Mouse (Mus musculus): ENCODE data around the gene Zfp956. TPM values are rescaled to one million over a fixed set of nuclear protein-coding genes. Genes with fewer than 3 reads are reported as not detected.

Gene Zfp956
- polyA plus RNA-seq (2014; fragmentation: Nextera tagmentation; extraction: Ambion mirVana): 6.0 and 9.4 TPM in 2 replicates

GRCm38 (mm10) chr6:47953191-47953726 is at the start of gene Zfp956:
Gene Zfp956, plus strand, starts transcription at chr6:47953390.
- no peaks in the 10 kb centered on the region; the same call in none of the 2 replicates for H3K4me1 ChIP-seq (replicated peaks; ENCODE audit: control insufficient read depth, insufficient read depth, low read length)
- WGBS: under 1% methylated on average over 31 of the region's 31 CpGs
- no peaks in the 10 kb centered on the region for H3K9me3 ChIP-seq (ENCODE audit: control insufficient read depth, low read length)
- no peaks in the 10 kb centered on the region for H3K27me3 ChIP-seq (replicated peaks; ENCODE audit: control insufficient read depth, insufficient read depth, low read length)
- ATAC-seq (replicated peaks; ENCODE audit: low FRiP score): peak; percentile 99
- peak within 1 kb of the TSS; percentile 62 for H3K4me3 ChIP-seq (ENCODE audit: low read depth, low read length)
- H3K27ac ChIP-seq (ENCODE audit: low read depth, low read length): peak within 1 kb of the TSS; percentile 49
- H3K36me3 ChIP-seq (ENCODE audit: control insufficient read depth, insufficient read depth, low read length): peaks cover 2% of the 10 kb centered on the region; the same call in 1 of the 2 replicates
- DNase-seq (ENCODE audit: low spot score): peak; percentile 92
- peak within 1 kb of the TSS; percentile 89 for H3K4me2 ChIP-seq
- peak within 1 kb of the TSS; percentile 79 for H3K9ac ChIP-seq (ENCODE audit: low read depth, low read length)

GRCm38 (mm10) chr6:47903587-47903986 is 49.6 kb upstream of the Zfp956 start:
- no peak for ATAC-seq (replicated peaks; ENCODE audit: low FRiP score)
- no peaks in the 10 kb centered on the region for H3K27me3 ChIP-seq (replicated peaks; ENCODE audit: control insufficient read depth, insufficient read depth, low read length)
- no peaks in the 10 kb centered on the region for H3K4me1 ChIP-seq (replicated peaks; ENCODE audit: control insufficient read depth, insufficient read depth, low read length)
- H3K27ac ChIP-seq (ENCODE audit: low read depth, low read length): no peak overlapping the region
- H3K4me2 ChIP-seq: no peak overlapping the region
- H3K36me3 ChIP-seq (ENCODE audit: control insufficient read depth, insufficient read depth, low read length): peaks cover 39% of the 10 kb centered on the region
- WGBS: 82% methylated on average over 4 of the region's 4 CpGs
- H3K9me3 ChIP-seq (ENCODE audit: control insufficient read depth, low read length): no peaks in the 10 kb centered on the region
- no peak overlapping the region for H3K4me3 ChIP-seq (ENCODE audit: low read depth, low read length)
- DNase-seq (ENCODE audit: low spot score): no peak
- H3K9ac ChIP-seq (ENCODE audit: low read depth, low read length): no peak overlapping the region

- Histone ChIP-seq H3K27ac (ENCODE audit: low read depth, low read length) (no peak overlapping the region), H3K27me3 (replicated peaks; ENCODE audit: control insufficient read depth, insufficient read depth, low read length) (no peaks in the 10 kb centered on the region), H3K4me1 (replicated peaks; ENCODE audit: control insufficient read depth, insufficient read depth, low read length) (no peaks in the 10 kb centered on the region), H3K4me2 (no peak overlapping the region), H3K9ac (ENCODE audit: low read depth, low read length) (no peak overlapping the region), H3K9me3 (ENCODE audit: control insufficient read depth, low read length) (no peaks in the 10 kb centered on the region), H3K4me3 (ENCODE audit: low read depth, low read length) (no peak overlapping the region), H3K36me3 (ENCODE audit: control insufficient read depth, insufficient read depth, low read length) (peaks cover 36% of the 10 kb centered on the region)
- WGBS: 57% methylated on average over 19 of the region's 19 CpGs
- no peak for DNase-seq (ENCODE audit: low spot score)
- no peak for ATAC-seq (replicated peaks; ENCODE audit: low FRiP score)
Observed at GRCm38 (mm10) chr6:47904361-47904760, 48.8 kb upstream of the Zfp956 start.

GRCm38 (mm10) chr6:47904917-47905695 is 48.1 kb upstream of the Zfp956 start:
- no peak overlapping the region for H3K9ac ChIP-seq (ENCODE audit: low read depth, low read length)
- H3K4me1 ChIP-seq (replicated peaks; ENCODE audit: control insufficient read depth, insufficient read depth, low read length): no peaks in the 10 kb centered on the region
- DNase-seq (ENCODE audit: low spot score): no peak
- H3K4me3 ChIP-seq (ENCODE audit: low read depth, low read length): no peak overlapping the region
- no peaks in the 10 kb centered on the region for H3K9me3 ChIP-seq (ENCODE audit: control insufficient read depth, low read length)
- no peak overlapping the region for H3K27ac ChIP-seq (ENCODE audit: low read depth, low read length)
- 75% methylated on average over 44 of the region's 44 CpGs for WGBS
- no peak overlapping the region for H3K4me2 ChIP-seq
- no peak for ATAC-seq (replicated peaks; ENCODE audit: low FRiP score)
- H3K27me3 ChIP-seq (replicated peaks; ENCODE audit: control insufficient read depth, insufficient read depth, low read length): no peaks in the 10 kb centered on the region
- H3K36me3 ChIP-seq (ENCODE audit: control insufficient read depth, insufficient read depth, low read length): peaks cover 36% of the 10 kb centered on the region

- Histone ChIP-seq H3K27ac (ENCODE audit: low read depth, low read length) (no peak overlapping the region), H3K27me3 (replicated peaks; ENCODE audit: control insufficient read depth, insufficient read depth, low read length) (no peaks in the 10 kb centered on the region), H3K4me3 (ENCODE audit: low read depth, low read length) (no peak overlapping the region), H3K9ac (ENCODE audit: low read depth, low read length) (no peak overlapping the region), H3K4me2 (no peak overlapping the region), H3K4me1 (replicated peaks; ENCODE audit: control insufficient read depth, insufficient read depth, low read length) (no peaks in the 10 kb centered on the region), H3K9me3 (ENCODE audit: control insufficient read depth, low read length) (no peaks in the 10 kb centered on the region), H3K36me3 (ENCODE audit: control insufficient read depth, insufficient read depth, low read length) (peaks cover 34% of the 10 kb centered on the region)
- WGBS: 86% methylated on average over 5 of the region's 5 CpGs
- ATAC-seq (replicated peaks; ENCODE audit: low FRiP score) (no peak), DNase-seq (ENCODE audit: low spot score) (no peak)
Observed at GRCm38 (mm10) chr6:47906326-47906725, 46.9 kb upstream of the Zfp956 start.

- H3K27me3 ChIP-seq (replicated peaks; ENCODE audit: control insufficient read depth, insufficient read depth, low read length): no peaks in the 10 kb centered on the region
- 79% methylated on average over 1 of the region's 1 CpGs for WGBS
- H3K4me3 ChIP-seq (ENCODE audit: low read depth, low read length): no peak overlapping the region
- no peak overlapping the region for H3K4me2 ChIP-seq
- H3K9ac ChIP-seq (ENCODE audit: low read depth, low read length): no peak overlapping the region
- H3K4me1 ChIP-seq (replicated peaks; ENCODE audit: control insufficient read depth, insufficient read depth, low read length): no peaks in the 10 kb centered on the region
- peaks cover 27% of the 10 kb centered on the region for H3K36me3 ChIP-seq (ENCODE audit: control insufficient read depth, insufficient read depth, low read length)
- no peak for ATAC-seq (replicated peaks; ENCODE audit: low FRiP score)
- H3K9me3 ChIP-seq (ENCODE audit: control insufficient read depth, low read length): no peaks in the 10 kb centered on the region
- no peak for DNase-seq (ENCODE audit: low spot score)
- H3K27ac ChIP-seq (ENCODE audit: low read depth, low read length): no peak overlapping the region
Observed at GRCm38 (mm10) chr6:47909007-47909406, 44.2 kb upstream of the Zfp956 start.

- no peak overlapping the region for H3K4me3 ChIP-seq (ENCODE audit: low read depth, low read length)
- no peak overlapping the region for H3K9ac ChIP-seq (ENCODE audit: low read depth, low read length)
- ATAC-seq (replicated peaks; ENCODE audit: low FRiP score) (no peak), DNase-seq (ENCODE audit: low spot score) (no peak)
- H3K36me3 ChIP-seq (ENCODE audit: control insufficient read depth, insufficient read depth, low read length): peaks cover 2% of the 10 kb centered on the region
- no peak overlapping the region for H3K27ac ChIP-seq (ENCODE audit: low read depth, low read length)
- no peaks in the 10 kb centered on the region for H3K9me3 ChIP-seq (ENCODE audit: control insufficient read depth, low read length)
- H3K4me2 ChIP-seq: no peak overlapping the region
- no peaks in the 10 kb centered on the region for H3K27me3 ChIP-seq (replicated peaks; ENCODE audit: control insufficient read depth, insufficient read depth, low read length)
- H3K4me1 ChIP-seq (replicated peaks; ENCODE audit: control insufficient read depth, insufficient read depth, low read length): no peaks in the 10 kb centered on the region
- 12% methylated on average over 1 of the region's 1 CpGs for WGBS
Observed at GRCm38 (mm10) chr6:47911650-47912049, 41.5 kb upstream of the Zfp956 start.

- no peak overlapping the region for H3K9ac ChIP-seq (ENCODE audit: low read depth, low read length)
- H3K4me3 ChIP-seq (ENCODE audit: low read depth, low read length): no peak overlapping the region
- WGBS: 58% methylated on average over 3 of the region's 3 CpGs
- DNase-seq (ENCODE audit: low spot score) (no peak), ATAC-seq (replicated peaks; ENCODE audit: low FRiP score) (no peak)
- no peaks in the 10 kb centered on the region; the same call in none of the 2 replicates for H3K4me1 ChIP-seq (replicated peaks; ENCODE audit: control insufficient read depth, insufficient read depth, low read length)
- no peak overlapping the region for H3K4me2 ChIP-seq
- H3K36me3 ChIP-seq (ENCODE audit: control insufficient read depth, insufficient read depth, low read length): no peaks in the 10 kb centered on the region
- no peaks in the 10 kb centered on the region for H3K9me3 ChIP-seq (ENCODE audit: control insufficient read depth, low read length)
- no peak overlapping the region for H3K27ac ChIP-seq (ENCODE audit: low read depth, low read length)
- no peaks in the 10 kb centered on the region for H3K27me3 ChIP-seq (replicated peaks; ENCODE audit: control insufficient read depth, insufficient read depth, low read length)
Observed at GRCm38 (mm10) chr6:47912991-47913390, 40.2 kb upstream of the Zfp956 start.

- DNase-seq (ENCODE audit: low spot score) (no peak), ATAC-seq (replicated peaks; ENCODE audit: low FRiP score) (no peak)
- Histone ChIP-seq H3K27me3 (replicated peaks; ENCODE audit: control insufficient read depth, insufficient read depth, low read length) (no peaks in the 10 kb centered on the region), H3K27ac (ENCODE audit: low read depth, low read length) (no peak overlapping the region), H3K4me1 (replicated peaks; ENCODE audit: control insufficient read depth, insufficient read depth, low read length) (peaks cover 16% of the 10 kb centered on the region), H3K4me2 (no peak overlapping the region), H3K9ac (ENCODE audit: low read depth, low read length) (no peak overlapping the region), H3K4me3 (ENCODE audit: low read depth, low read length) (no peak overlapping the region), H3K36me3 (ENCODE audit: control insufficient read depth, insufficient read depth, low read length) (no peaks in the 10 kb centered on the region), H3K9me3 (ENCODE audit: control insufficient read depth, low read length) (no peaks in the 10 kb centered on the region)
- 75% methylated on average over 5 of the region's 5 CpGs for WGBS
Observed at GRCm38 (mm10) chr6:47917051-47917450, 36.1 kb upstream of the Zfp956 start.

All from liver, embryonic 11.5 days (tissue).